Mouse (Mus musculus) brown adipose tissue, adult 24 weeks (tissue): ENCODE results near the gene Klf7. TPM values are rescaled to one million over a fixed set of nuclear protein-coding genes. Genes with fewer than 3 reads are reported as not detected.

Experiments
- H3K27ac ChIP-seq: fragments of 200-500 bp; replicated peaks from 2 replicates; pipeline ENCODE4 v1.5.1; 2012; ENCODE audit warnings: low read depth, mild to moderate bottlenecking, low read length
- H3K4me1 ChIP-seq: fragments of 200-500 bp; 2 replicates; pipeline ENCODE4 v1.6.1; 2012; ENCODE audit warnings: low read length, mixed read lengths; ENCODE audit not compliant: control insufficient read depth, insufficient read depth, insufficient read length
- H3K4me3 ChIP-seq: fragments of 200-500 bp; 2 replicates; pipeline ENCODE4 v1.5.1; 2012; ENCODE audit warnings: low read depth, mild to moderate bottlenecking, low read length, moderate library complexity; ENCODE audit not compliant: insufficient read depth
- polyA plus RNA-seq: library from polyadenylated mRNA; stranded (reverse); fragments of >200 nt; gene quantifications from 2 replicates; pipeline ENCODE4 v1.2.4, GENCODE M21; 2012; ENCODE audit not compliant: missing spikeins, insufficient read depth, insufficient read length

Klf7 gene
- polyA plus RNA-seq, 1 experiment = 5.8 TPM

- Histone ChIP-seq H3K27ac (no peak overlapping the region), H3K4me1 (no peaks in the 10 kb centered on the region), H3K4me3 (no peak overlapping the region)
Measured at GRCm38 (mm10) chr1:64002036-64002435, 120.0 kb downstream of the Klf7 start.

GRCm38 (mm10) chr1:64000597-64000996 is 121.5 kb downstream of the Klf7 start:
- Histone ChIP-seq H3K4me3 (no peak overlapping the region), H3K27ac (no peak overlapping the region), H3K4me1 (peaks cover 5% of the 10 kb centered on the region; the same call in 1 of the 2 replicates)

GRCm38 (mm10) chr1:63999481-63999880 is 122.6 kb downstream of the Klf7 start:
- no peak overlapping the region for H3K27ac ChIP-seq
- H3K4me1 ChIP-seq = peaks cover 10% of the 10 kb centered on the region; the same call in 1 of the 2 replicates
- no peak overlapping the region for H3K4me3 ChIP-seq

GRCm38 (mm10) chr1:63998901-63999300 is 123.2 kb downstream of the Klf7 start:
- no peak overlapping the region for H3K27ac ChIP-seq
- no peak overlapping the region for H3K4me3 ChIP-seq
- peaks cover 14% of the 10 kb centered on the region; the same call in 1 of the 2 replicates for H3K4me1 ChIP-seq

- H3K4me1 ChIP-seq = peaks cover 19% of the 10 kb centered on the region
- no peak overlapping the region for H3K27ac ChIP-seq
- H3K4me3 ChIP-seq = no peak overlapping the region
Measured at GRCm38 (mm10) chr1:63998139-63998538, 123.9 kb downstream of the Klf7 start.

- no peak overlapping the region; the same call in 1 of the 2 replicates for H3K27ac ChIP-seq
- no peak overlapping the region for H3K4me3 ChIP-seq
Measured at GRCm38 (mm10) chr1:63995828-63996227, 126.3 kb downstream of the Klf7 start.

GRCm38 (mm10) chr1:63995137-63995492 is 127.0 kb downstream of the Klf7 start:
- Histone ChIP-seq H3K4me3 (no peak overlapping the region), H3K27ac (peak overlapping the region; percentile 35), H3K4me1 (peaks cover 22% of the 10 kb centered on the region)

More at GRCm38 (mm10) chr1:63995828-63996227, 126.3 kb downstream of the Klf7 start:
- H3K4me1 ChIP-seq = peaks cover 22% of the 10 kb centered on the region

- Histone ChIP-seq H3K27ac (peak overlapping the region; percentile 35), H3K4me1 (peaks cover 22% of the 10 kb centered on the region), H3K4me3 (no peak overlapping the region)
Measured at GRCm38 (mm10) chr1:63994248-63995136, 127.6 kb downstream of the Klf7 start.

- no peak overlapping the region for H3K27ac ChIP-seq
- H3K4me3 ChIP-seq = no peak overlapping the region
- peaks cover 22% of the 10 kb centered on the region for H3K4me1 ChIP-seq
Measured at GRCm38 (mm10) chr1:63992506-63992905, 129.6 kb downstream of the Klf7 start.

GRCm38 (mm10) chr1:63990416-63990815 is 131.7 kb downstream of the Klf7 start:
- Histone ChIP-seq H3K27ac (no peak overlapping the region), H3K4me1 (peaks cover 17% of the 10 kb centered on the region), H3K4me3 (no peak overlapping the region)

- Histone ChIP-seq H3K27ac (no peak overlapping the region), H3K4me1 (no peaks in the 10 kb centered on the region), H3K4me3 (no peak overlapping the region)
Measured at GRCm38 (mm10) chr1:63980733-63981132, 141.3 kb downstream of the Klf7 start.
